Mouse (Mus musculus): ENCODE results near the gene Cdhr3. TPM values are rescaled to one million over a fixed set of nuclear protein-coding genes. Genes with fewer than 3 reads are reported as not detected.

Gene Cdhr3
- polyA plus RNA-seq, 1 experiment = not detected

DNA sequence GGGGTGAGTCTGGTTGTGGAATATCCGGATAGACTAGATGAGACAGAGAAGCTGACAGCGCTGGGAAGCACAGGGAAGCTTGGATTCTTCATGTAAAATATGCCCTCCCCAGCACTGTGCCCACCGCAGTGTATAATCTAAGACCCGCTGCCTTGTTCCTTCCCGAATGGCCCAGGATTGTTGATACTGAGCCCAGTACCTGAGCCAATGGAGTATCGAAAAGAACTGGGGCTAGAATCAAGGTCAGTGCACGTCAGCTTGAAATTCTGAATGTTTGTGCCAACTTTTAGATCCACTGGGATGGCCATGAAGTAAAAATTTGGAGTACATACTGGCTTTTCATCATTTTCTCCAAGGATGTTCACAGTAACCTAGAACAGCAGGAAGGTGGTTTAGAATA lies 46.2 kb downstream of the Cdhr3 start:
- H3K27ac ChIP-seq (ENCODE audit: insufficient read depth, low read depth, low read length) = no peak overlapping the region
- H3K36me3 ChIP-seq (ENCODE audit: control insufficient read depth, insufficient read depth, low read length) = no peaks in the 10 kb centered on the region
- H3K4me1 ChIP-seq (ENCODE audit: control insufficient read depth, insufficient read depth, low read length) = no peaks in the 10 kb centered on the region
- no peak for TF ChIP-seq CTCF (conservative IDR thresholded peaks at IDR 0.05; ENCODE audit: insufficient read depth, insufficient read length, low read depth, low read length)
- no peak for TF ChIP-seq POLR2A (IDR thresholded peaks at IDR 0.05; ENCODE audit: low read depth, low read length)
- no peak overlapping the region for H3K4me3 ChIP-seq (ENCODE audit: insufficient read depth, low read depth, low read length)
- no peak for DNase-seq
- 95% methylated on average over 7 of the region's 7 CpGs for WGBS
- no peaks in the 10 kb centered on the region for H3K27me3 ChIP-seq (replicated peaks; ENCODE audit: control insufficient read depth, insufficient read depth, low read length)

GRCm38 (mm10) chr12:33045533-33046361 lies 46.9 kb downstream of the Cdhr3 start:
- no peak overlapping the region for H3K4me3 ChIP-seq (ENCODE audit: insufficient read depth, low read depth, low read length)

GRCm38 (mm10) chr12:33041476-33041875 lies 51.2 kb downstream of the Cdhr3 start:
- Histone ChIP-seq H3K36me3 (ENCODE audit: control insufficient read depth, insufficient read depth, low read length) (no peaks in the 10 kb centered on the region), H3K27ac (ENCODE audit: insufficient read depth, low read depth, low read length) (no peak overlapping the region), H3K27me3 (replicated peaks; ENCODE audit: control insufficient read depth, insufficient read depth, low read length) (no peaks in the 10 kb centered on the region), H3K4me1 (ENCODE audit: control insufficient read depth, insufficient read depth, low read length) (no peaks in the 10 kb centered on the region), H3K4me3 (ENCODE audit: insufficient read depth, low read depth, low read length) (no peak overlapping the region)
- no peak for DNase-seq
- 88% methylated on average over 7 of the region's 7 CpGs for WGBS
- TF ChIP-seq POLR2A (IDR thresholded peaks at IDR 0.05; ENCODE audit: low read depth, low read length) (no peak), CTCF (conservative IDR thresholded peaks at IDR 0.05; ENCODE audit: insufficient read depth, insufficient read length, low read depth, low read length) (no peak)

More at GRCm38 (mm10) chr12:33045533-33046361, 46.9 kb downstream of the Cdhr3 start:
- TF ChIP-seq POLR2A (IDR thresholded peaks at IDR 0.05; ENCODE audit: low read depth, low read length) = no peak
- no peak for TF ChIP-seq CTCF (conservative IDR thresholded peaks at IDR 0.05; ENCODE audit: insufficient read depth, insufficient read length, low read depth, low read length)
- Histone ChIP-seq H3K27ac (ENCODE audit: insufficient read depth, low read depth, low read length) (no peak overlapping the region), H3K36me3 (ENCODE audit: control insufficient read depth, insufficient read depth, low read length) (no peaks in the 10 kb centered on the region), H3K27me3 (replicated peaks; ENCODE audit: control insufficient read depth, insufficient read depth, low read length) (no peaks in the 10 kb centered on the region), H3K4me1 (ENCODE audit: control insufficient read depth, insufficient read depth, low read length) (no peaks in the 10 kb centered on the region)
- WGBS = 54% methylated on average over 16 of the region's 16 CpGs
- DNase-seq = no peak

GRCm38 (mm10) chr12:33040811-33041210 lies 51.9 kb downstream of the Cdhr3 start:
- no peak overlapping the region for H3K4me3 ChIP-seq (ENCODE audit: insufficient read depth, low read depth, low read length)
- WGBS = 79% methylated on average over 2 of the region's 2 CpGs
- H3K4me1 ChIP-seq (ENCODE audit: control insufficient read depth, insufficient read depth, low read length) = 0 out of 2 replicates have a peak, but pooled peaks cover 3% of the 10 kb centered on the region
- H3K27ac ChIP-seq (ENCODE audit: insufficient read depth, low read depth, low read length) = no peak overlapping the region
- no peaks in the 10 kb centered on the region for H3K27me3 ChIP-seq (replicated peaks; ENCODE audit: control insufficient read depth, insufficient read depth, low read length)
- H3K36me3 ChIP-seq (ENCODE audit: control insufficient read depth, insufficient read depth, low read length) = no peaks in the 10 kb centered on the region
- no peak for TF ChIP-seq POLR2A (IDR thresholded peaks at IDR 0.05; ENCODE audit: low read depth, low read length)
- TF ChIP-seq CTCF (conservative IDR thresholded peaks at IDR 0.05; ENCODE audit: insufficient read depth, insufficient read length, low read depth, low read length) = no peak
- DNase-seq = no peak

- no peak for TF ChIP-seq CTCF (conservative IDR thresholded peaks at IDR 0.05; ENCODE audit: insufficient read depth, insufficient read length, low read depth, low read length)
- TF ChIP-seq POLR2A (IDR thresholded peaks at IDR 0.05; ENCODE audit: low read depth, low read length) = no peak
- Histone ChIP-seq H3K27ac (ENCODE audit: insufficient read depth, low read depth, low read length) (no peak overlapping the region), H3K36me3 (ENCODE audit: control insufficient read depth, insufficient read depth, low read length) (no peaks in the 10 kb centered on the region), H3K4me1 (ENCODE audit: control insufficient read depth, insufficient read depth, low read length) (0 out of 2 replicates have a peak, but pooled peaks cover 3% of the 10 kb centered on the region), H3K4me3 (ENCODE audit: insufficient read depth, low read depth, low read length) (no peak overlapping the region), H3K27me3 (replicated peaks; ENCODE audit: control insufficient read depth, insufficient read depth, low read length) (no peaks in the 10 kb centered on the region)
- DNase-seq = no peak
Measured at GRCm38 (mm10) chr12:33038676-33039075, 54.0 kb downstream of the Cdhr3 start.

DNA sequence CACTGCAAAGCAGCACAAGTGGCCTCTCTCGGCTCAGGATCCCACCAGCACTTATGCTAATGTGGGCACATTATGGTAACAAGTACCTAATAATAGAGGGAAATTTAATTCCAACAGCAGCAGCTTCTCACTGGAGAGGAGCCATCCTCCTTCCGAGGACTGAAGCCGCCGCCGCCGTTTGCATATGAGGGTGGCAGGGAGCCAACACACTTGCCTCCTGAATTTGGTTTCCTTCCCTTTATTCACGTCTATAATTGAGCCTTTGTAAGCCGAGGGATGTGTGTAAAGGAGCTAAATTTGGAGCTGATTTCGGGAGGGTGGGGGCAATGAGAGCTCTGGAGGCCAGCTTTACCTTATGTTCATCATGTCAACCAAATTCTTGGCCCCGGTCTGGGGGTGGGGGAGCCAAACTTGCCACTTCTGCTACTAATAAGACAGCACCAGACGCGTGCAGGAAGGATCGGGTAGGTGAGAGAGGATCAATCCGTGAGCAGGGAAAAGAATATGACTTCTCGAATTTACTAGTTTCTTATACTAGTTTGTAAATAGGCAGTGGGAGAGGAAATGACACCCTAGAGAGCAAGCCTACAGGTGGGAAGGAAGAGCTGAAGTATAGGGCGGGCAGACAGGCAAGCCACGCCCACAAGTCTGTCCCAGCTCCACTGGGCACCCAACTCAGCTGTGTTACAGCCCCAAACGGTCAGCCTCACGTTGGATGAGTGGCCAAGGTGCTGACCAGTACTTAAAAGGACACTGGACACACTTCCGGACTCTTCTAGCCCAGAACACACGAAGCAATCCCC lies 56.8 kb downstream of the Cdhr3 start:
- H3K36me3 ChIP-seq (ENCODE audit: control insufficient read depth, insufficient read depth, low read length) = no peaks in the 10 kb centered on the region
- 14% methylated on average over 21 of the region's 21 CpGs for WGBS
- TF ChIP-seq CTCF (conservative IDR thresholded peaks at IDR 0.05; ENCODE audit: insufficient read depth, insufficient read length, low read depth, low read length) = no peak
- TF ChIP-seq POLR2A (IDR thresholded peaks at IDR 0.05; ENCODE audit: low read depth, low read length) = no peak
- 0 out of 2 replicates have a peak, but pooled peaks cover 3% of the 10 kb centered on the region for H3K4me1 ChIP-seq (ENCODE audit: control insufficient read depth, insufficient read depth, low read length)
- peak; percentile 42 for DNase-seq
- no peaks in the 10 kb centered on the region for H3K27me3 ChIP-seq (replicated peaks; ENCODE audit: control insufficient read depth, insufficient read depth, low read length)
- no peak overlapping the region for H3K4me3 ChIP-seq (ENCODE audit: insufficient read depth, low read depth, low read length)
- H3K27ac ChIP-seq (ENCODE audit: insufficient read depth, low read depth, low read length) = no peak overlapping the region

All from kidney, adult 2 months (tissue).